Mouse (Mus musculus) CD4-positive, CD25-positive, alpha-beta regulatory T cell, adult 2 months (primary cell): ENCODE data around the gene Ten1.
A peak's percentile ranks its signal among the peaks of the same experiment; 100 is the strongest.

Experiments used
- DNase-seq: peaks from one replicate; pipeline ENCODE4 v3.0.0-alpha.2; 2012; ENCODE audit warnings: low read depth, low spot score

Ten1 gene

GRCm38 (mm10) chr11:116234901-116235300 is 36.2 kb downstream of the Ten1 start:
- no peak for DNase-seq

- peak; percentile 70 for DNase-seq
Measured at GRCm38 (mm10) chr11:116237742-116238395, 39.2 kb downstream of the Ten1 start, which contains the start of gene Evpl. TSS of gene Evpl (minus strand) at chr11:116238077.

GRCm38 (mm10) chr11:116239797-116240196 is 41.1 kb downstream of the Ten1 start:
- no peak for DNase-seq

- DNase-seq, result no peak
Measured at GRCm38 (mm10) chr11:116241744-116242235, 43.1 kb downstream of the Ten1 start.

GRCm38 (mm10) chr11:116244580-116244979 is 45.9 kb downstream of the Ten1 start:
- no peak for DNase-seq

- no peak for DNase-seq
Measured at GRCm38 (mm10) chr11:116245616-116246015, 47.0 kb downstream of the Ten1 start.

GRCm38 (mm10) chr11:116247502-116248222 is 49.0 kb downstream of the Ten1 start:
- DNase-seq, result no peak

GRCm38 (mm10) chr11:116250898-116251297 is 52.2 kb downstream of the Ten1 start:
- DNase-seq, result no peak

- DNase-seq, result no peak
Measured at GRCm38 (mm10) chr11:116253076-116253600, 54.5 kb downstream of the Ten1 start.

- DNase-seq, result peak; percentile 55
Measured at GRCm38 (mm10) chr11:116254627-116255026, 56.0 kb downstream of the Ten1 start.

GRCm38 (mm10) chr11:116255090-116255981 is 56.7 kb downstream of the Ten1 start:
- peak; percentile 50 for DNase-seq

- DNase-seq, result no peak
Measured at GRCm38 (mm10) chr11:116255982-116256675, 57.5 kb downstream of the Ten1 start.

- no peak for DNase-seq
Measured at GRCm38 (mm10) chr11:116259461-116259860, 60.8 kb downstream of the Ten1 start.

- DNase-seq, result no peak
Measured at GRCm38 (mm10) chr11:116260259-116260658, 61.6 kb downstream of the Ten1 start.
